In genomic region chr6:98149043-98149813, GRCm38 (mm10) we compare ENCODE assay signal across 21 mouse cellular contexts.
"Had no signal": no experiment of that assay in that cellular context is flagged by ENCODE, and none has a peak within 500 bp of the region (broad histone marks: within the 10 kb centered on the region; RNA-seq: fewer than 3 reads in every experiment).

No protein-coding gene starts in this region.

- DNase-seq: kidney, adult 8-10 months; kidney, postnatal 10 days; kidney, postnatal 36 days; left cerebral cortex, postnatal 4 days; liver; lung, adult 18-20 months; lung, postnatal 10 days; lung, postnatal 4 days; retina, postnatal 1 day; right cerebral cortex, postnatal 25 days; spleen, adult 18-20 months; thymus, postnatal 25 days had no signal

- H3K4me1 ChIP-seq: kidney, embryonic 15.5 days; liver, embryonic 12.5 days; liver, embryonic 15.5 days; lung, embryonic 15.5 days; midbrain, embryonic 15.5 days; neural tube, embryonic 13.5 days; stomach, embryonic 15.5 days had no signal

- H3K4me2 ChIP-seq: kidney, embryonic 15.5 days; liver, embryonic 12.5 days; liver, embryonic 15.5 days; lung, embryonic 15.5 days; midbrain, embryonic 11.5 days; midbrain, embryonic 15.5 days; neural tube, embryonic 13.5 days; stomach, embryonic 15.5 days had no signal

- H3K4me3 ChIP-seq: kidney, embryonic 15.5 days; liver, embryonic 12.5 days; liver, embryonic 15.5 days; lung, embryonic 15.5 days; midbrain, embryonic 15.5 days; myocyte; neural tube, embryonic 13.5 days; stomach, embryonic 15.5 days had no signal

- H3K27ac ChIP-seq: kidney, embryonic 15.5 days; liver, embryonic 12.5 days; liver, embryonic 15.5 days; lung, embryonic 15.5 days; midbrain, embryonic 15.5 days; neural tube, embryonic 13.5 days; stomach, embryonic 15.5 days had no signal

- H3K9ac ChIP-seq: kidney, embryonic 15.5 days; liver, embryonic 12.5 days; liver, embryonic 15.5 days; lung, embryonic 15.5 days; midbrain, embryonic 15.5 days; neural tube, embryonic 13.5 days; stomach, embryonic 15.5 days had no signal

- H3K9me3 ChIP-seq: kidney, embryonic 15.5 days; liver, embryonic 12.5 days; liver, embryonic 15.5 days; lung, embryonic 15.5 days; midbrain, embryonic 15.5 days; neural tube, embryonic 13.5 days; stomach, embryonic 15.5 days had no signal

- H3K36me3 ChIP-seq: kidney, embryonic 15.5 days; liver, embryonic 12.5 days; liver, embryonic 15.5 days; lung, embryonic 15.5 days; midbrain, embryonic 15.5 days; neural tube, embryonic 13.5 days; stomach, embryonic 15.5 days had no signal

- H3K27me3 ChIP-seq: kidney, embryonic 15.5 days; liver, embryonic 12.5 days; liver, embryonic 15.5 days; lung, embryonic 15.5 days; midbrain, embryonic 15.5 days; neural tube, embryonic 13.5 days; stomach, embryonic 15.5 days had no signal

- ATAC-seq: liver, embryonic 12.5 days; midbrain, embryonic 15.5 days had no signal
